Mouse (Mus musculus): Measurements from ENCODE around the gene Tmem178. TPM values are rescaled to one million over a fixed set of nuclear protein-coding genes. Genes with fewer than 3 reads are reported as not detected.
"Not testable (repeated sequence)": the region's sequence is repeated elsewhere in the genome, so short reads cannot be mapped to it uniquely, and the experiment has no call there.

Tmem178 gene
- polyA plus RNA-seq, 1 experiment from 2014 or later = 4.8 TPM

DNA sequence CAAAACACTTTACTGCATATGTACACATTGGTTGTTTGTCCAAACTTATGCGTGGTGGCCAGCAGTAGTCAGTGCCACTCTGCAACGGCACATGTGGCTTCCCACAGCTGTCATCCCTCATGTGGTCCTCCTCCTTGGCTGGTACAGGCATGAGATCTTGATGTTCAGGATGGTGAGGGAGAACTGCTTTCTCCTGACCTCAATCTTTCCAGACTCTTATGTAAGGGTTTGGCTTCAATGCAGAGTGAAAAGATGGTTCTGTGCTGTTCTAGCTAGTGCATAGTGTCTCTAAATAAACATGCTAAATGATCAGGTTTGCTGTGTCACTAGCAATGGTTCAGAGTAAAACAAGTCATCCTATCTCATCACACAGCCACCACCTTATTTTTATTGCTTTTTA is 17.3 kb upstream of the Tmem178 start:
- no peaks in the 10 kb centered on the region for H3K9me3 ChIP-seq
- 0 out of 2 replicates have a peak, but pooled peaks cover 3% of the 10 kb centered on the region for H3K27me3 ChIP-seq (ENCODE audit: poor library complexity, severe bottlenecking)
- no peak overlapping the region for H3K27ac ChIP-seq
- H3K4me3 ChIP-seq = no peak overlapping the region
- no peaks in the 10 kb centered on the region for H3K36me3 ChIP-seq (replicated peaks)
- H3K4me1 ChIP-seq = no peaks in the 10 kb centered on the region
- no peak for DNase-seq (ENCODE audit: extremely low spot score, low spot score)
- WGBS = 92% methylated on average over 2 of the region's 2 CpGs

DNA sequence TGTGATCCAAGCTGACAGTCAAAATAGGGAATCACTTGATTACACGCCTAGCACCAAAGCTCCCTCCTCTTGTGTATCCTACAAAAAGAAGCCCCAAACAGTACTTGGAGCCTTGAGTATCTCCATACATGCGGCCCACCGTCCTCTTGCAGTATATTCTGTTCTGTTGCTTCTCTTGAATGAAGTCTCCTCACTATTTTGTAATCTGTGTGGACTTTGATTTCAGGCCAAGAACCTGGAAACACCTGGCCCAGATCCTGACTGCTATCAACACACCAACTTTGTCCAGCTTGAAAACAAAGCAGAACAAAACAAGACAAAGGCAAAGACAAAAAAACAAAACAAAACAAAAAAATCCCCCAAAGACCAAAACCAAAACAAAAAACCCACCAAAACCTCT is 11.7 kb upstream of the Tmem178 start:
- Histone ChIP-seq H3K4me1 (no peaks in the 10 kb centered on the region), H3K27me3 (ENCODE audit: poor library complexity, severe bottlenecking) (no peaks in the 10 kb centered on the region), H3K9me3 (no peaks in the 10 kb centered on the region), H3K27ac (no peak overlapping the region), H3K36me3 (replicated peaks) (no peaks in the 10 kb centered on the region), H3K4me3 (no peak overlapping the region)
- WGBS = 94% methylated on average over 3 of the region's 3 CpGs
- no peak for DNase-seq (ENCODE audit: extremely low spot score, low spot score)

DNA sequence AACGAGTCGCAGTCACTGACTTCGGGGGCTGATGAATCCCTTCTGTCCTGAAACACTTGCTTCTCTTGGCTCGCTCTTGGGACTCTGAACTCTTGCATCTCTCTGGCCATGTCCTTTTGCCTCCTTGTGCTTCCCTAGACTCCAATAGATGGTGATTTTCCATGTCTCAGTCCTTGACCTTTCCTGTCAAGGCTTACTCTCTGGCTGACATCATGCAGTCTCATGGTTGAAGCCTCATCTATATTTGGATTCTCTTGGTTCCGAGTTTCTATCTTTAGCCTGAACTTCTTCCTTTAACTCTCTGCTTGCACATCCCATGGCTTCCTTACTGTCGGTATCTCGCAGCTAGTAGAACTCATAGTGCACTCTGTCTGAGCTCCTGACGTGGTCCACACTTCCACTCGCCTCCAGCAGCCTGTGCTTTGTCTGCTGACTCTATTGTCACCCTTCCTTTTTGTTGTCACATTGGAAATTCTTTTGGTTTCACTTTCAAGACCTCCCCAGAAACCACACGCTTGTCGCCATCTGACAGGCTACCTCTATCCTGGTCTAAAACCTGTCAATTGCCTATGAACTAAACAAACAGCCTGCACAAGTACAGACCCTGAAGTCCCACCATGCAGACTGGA is 10.9 kb upstream of the Tmem178 start:
- WGBS = 86% methylated on average over 11 of the region's 11 CpGs
- Histone ChIP-seq H3K4me1 (no peaks in the 10 kb centered on the region), H3K4me3 (no peak overlapping the region), H3K27ac (no peak overlapping the region), H3K36me3 (replicated peaks) (no peaks in the 10 kb centered on the region), H3K27me3 (ENCODE audit: poor library complexity, severe bottlenecking) (no peaks in the 10 kb centered on the region), H3K9me3 (no peaks in the 10 kb centered on the region)
- no peak for DNase-seq (ENCODE audit: extremely low spot score, low spot score)

DNA sequence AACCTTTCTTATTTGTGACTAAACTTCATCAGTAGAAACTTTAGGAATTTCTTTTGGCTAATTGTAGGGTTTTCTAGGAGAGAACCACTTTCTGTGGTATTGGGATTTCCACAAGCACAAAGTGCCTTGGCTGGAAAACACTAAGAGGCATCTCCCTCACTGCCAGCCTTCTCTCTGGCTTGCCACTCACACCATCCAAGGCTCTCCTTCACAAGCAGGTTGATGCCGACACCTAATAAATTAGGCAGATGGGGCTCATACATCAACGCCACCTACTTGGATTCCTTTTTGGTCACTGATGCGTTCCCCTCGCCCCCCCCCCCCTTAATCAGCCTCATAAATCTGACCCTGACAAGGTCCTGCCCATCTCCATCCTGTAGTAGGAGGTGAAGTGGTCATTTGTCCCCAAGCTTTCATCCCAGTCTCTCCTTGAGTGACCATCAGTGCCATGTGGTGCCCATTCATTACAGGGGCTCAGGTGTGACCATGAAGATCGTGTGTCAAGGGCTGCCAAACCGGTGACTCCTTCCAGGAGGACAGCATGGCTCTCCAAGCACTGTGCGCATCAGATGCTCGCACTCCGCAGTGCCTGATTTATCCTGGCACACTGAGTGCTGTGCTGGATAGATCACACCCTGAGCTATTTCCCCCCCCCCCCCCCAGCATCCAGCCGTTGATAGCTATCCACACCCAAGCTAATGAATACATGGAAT is 8.5 kb upstream of the Tmem178 start:
- Histone ChIP-seq H3K9me3 (no peaks in the 10 kb centered on the region), H3K4me1 (no peaks in the 10 kb centered on the region), H3K27me3 (ENCODE audit: poor library complexity, severe bottlenecking) (no peaks in the 10 kb centered on the region; the same call in 1 of the 2 replicates), H3K27ac (no peak overlapping the region), H3K36me3 (replicated peaks) (no peaks in the 10 kb centered on the region), H3K4me3 (no peak overlapping the region)
- DNase-seq (ENCODE audit: extremely low spot score, low spot score) = no peak
- WGBS = 86% methylated on average over 10 of the region's 10 CpGs

DNA sequence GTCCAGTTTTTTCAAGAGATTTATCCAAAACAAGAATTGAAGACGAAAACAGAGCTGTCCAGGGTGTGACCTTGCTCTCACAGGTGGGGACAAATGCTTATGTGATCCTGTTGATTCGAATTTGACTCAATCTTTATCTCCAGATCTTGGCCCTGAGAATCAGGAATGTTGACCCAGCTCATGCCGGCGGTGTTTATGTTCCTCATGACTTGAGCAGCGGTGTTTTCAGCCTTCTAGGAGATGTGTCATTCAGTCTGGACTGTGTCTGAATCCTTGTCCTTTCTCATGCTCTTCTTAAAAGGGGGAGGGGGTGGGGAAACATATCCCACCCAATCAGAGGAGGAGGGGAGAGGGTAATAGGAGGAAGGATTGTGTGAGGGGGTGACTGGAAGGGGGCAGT is 7.9 kb upstream of the Tmem178 start:
- H3K4me1 ChIP-seq = no peaks in the 10 kb centered on the region
- H3K9me3 ChIP-seq = no peaks in the 10 kb centered on the region
- no peaks in the 10 kb centered on the region for H3K36me3 ChIP-seq (replicated peaks)
- H3K27ac ChIP-seq = no peak overlapping the region
- WGBS = 87% methylated on average over 5 of the region's 5 CpGs
- no peak overlapping the region for H3K4me3 ChIP-seq
- peaks cover 1% of the 10 kb centered on the region for H3K27me3 ChIP-seq (ENCODE audit: poor library complexity, severe bottlenecking)
- no peak for DNase-seq (ENCODE audit: extremely low spot score, low spot score)

DNA sequence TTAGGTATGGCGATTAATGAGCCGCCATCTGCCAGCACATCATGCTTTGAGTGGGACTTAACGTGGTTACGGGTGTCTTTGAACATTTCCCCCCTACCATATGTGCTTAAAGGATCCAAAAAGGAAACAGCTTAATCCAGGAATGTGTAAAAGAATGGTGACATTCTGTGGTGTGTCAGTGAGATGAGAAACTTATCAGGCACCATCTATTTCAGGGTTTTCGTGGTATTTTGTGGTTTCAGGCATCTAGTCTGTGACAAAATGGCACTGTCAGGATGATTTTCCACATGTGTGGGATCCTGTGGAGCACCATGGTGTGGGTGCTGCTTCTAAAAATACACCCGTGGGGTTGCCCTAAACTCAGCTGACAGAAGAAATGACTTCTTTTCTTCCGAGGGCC is 4.6 kb upstream of the Tmem178 start:
- DNase-seq (ENCODE audit: extremely low spot score, low spot score) = no peak
- Histone ChIP-seq H3K4me3 (no peak overlapping the region), H3K27ac (no peak overlapping the region), H3K4me1 (peaks cover 12% of the 10 kb centered on the region), H3K27me3 (ENCODE audit: poor library complexity, severe bottlenecking) (peaks cover 35% of the 10 kb centered on the region), H3K9me3 (no peaks in the 10 kb centered on the region), H3K36me3 (replicated peaks) (no peaks in the 10 kb centered on the region)
- 93% methylated on average over 7 of the region's 7 CpGs for WGBS

DNA sequence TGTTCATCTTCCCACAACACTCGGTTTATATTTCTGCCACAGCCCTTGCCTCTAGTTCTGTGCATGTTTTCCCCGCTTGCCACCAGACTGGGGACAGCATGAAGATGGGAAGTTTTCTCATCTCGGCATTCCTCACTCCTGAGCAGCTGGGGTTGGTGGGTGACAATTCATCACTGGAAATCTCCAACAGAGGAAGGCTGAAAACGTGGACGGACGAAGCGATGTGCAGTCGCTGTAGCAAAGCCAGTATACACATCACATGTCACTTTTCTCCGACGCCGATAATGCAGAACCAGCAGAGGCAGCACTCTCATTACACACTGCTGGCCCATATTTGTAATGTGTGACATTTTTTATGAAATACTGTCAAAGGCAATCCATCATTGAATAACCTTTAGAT is 2.6 kb upstream of the Tmem178 start:
- peaks cover 51% of the 10 kb centered on the region for H3K27me3 ChIP-seq (ENCODE audit: poor library complexity, severe bottlenecking)
- no peak overlapping the region for H3K4me3 ChIP-seq
- no peaks in the 10 kb centered on the region for H3K9me3 ChIP-seq
- H3K4me1 ChIP-seq = peaks cover 18% of the 10 kb centered on the region
- H3K36me3 ChIP-seq (replicated peaks) = no peaks in the 10 kb centered on the region
- no peak overlapping the region for H3K27ac ChIP-seq
- WGBS = 82% methylated on average over 11 of the region's 11 CpGs
- no peak for DNase-seq (ENCODE audit: extremely low spot score, low spot score)

DNA sequence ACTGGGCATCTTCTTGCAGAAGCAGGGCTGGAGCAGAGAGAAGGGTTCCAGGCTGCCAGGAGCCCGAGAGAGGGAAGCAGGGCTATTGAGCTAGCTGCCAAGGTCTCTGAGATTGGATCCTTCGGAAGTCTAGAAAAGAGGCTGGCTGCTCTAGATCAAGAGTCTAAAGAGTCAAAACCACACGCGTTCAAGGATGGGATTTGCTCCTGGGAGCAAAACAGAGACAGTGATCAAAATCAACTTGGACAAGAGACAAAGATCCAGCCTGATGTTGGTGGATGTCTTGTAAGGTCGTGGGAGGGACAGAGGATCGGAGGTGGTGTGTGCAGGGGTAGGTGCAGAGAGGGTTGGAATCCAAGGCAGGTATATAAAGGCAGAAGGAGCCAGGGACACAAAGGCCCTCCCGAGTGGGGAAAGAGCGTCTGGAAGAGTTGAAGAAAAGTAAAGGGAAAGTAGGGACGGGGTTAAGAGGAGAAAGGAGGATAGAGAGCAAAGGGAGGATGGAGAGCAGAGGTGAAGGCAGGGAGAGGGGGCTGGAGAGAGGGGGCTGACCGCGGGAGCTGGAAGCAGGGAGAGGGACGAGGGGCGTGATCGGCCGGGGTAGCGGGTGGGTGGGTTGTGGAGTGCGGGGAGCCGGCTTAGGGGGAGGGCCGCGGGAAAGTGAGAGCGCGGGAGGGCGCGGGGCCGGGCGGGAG is 450 bp upstream of the Tmem178 start:
- Histone ChIP-seq H3K4me1 (peaks cover 18% of the 10 kb centered on the region), H3K27ac (peak overlapping the region; percentile 90), H3K27me3 (ENCODE audit: poor library complexity, severe bottlenecking) (peaks cover 69% of the 10 kb centered on the region), H3K4me3 (peak overlapping the region; percentile 84), H3K9me3 (no peaks in the 10 kb centered on the region), H3K36me3 (replicated peaks) (no peaks in the 10 kb centered on the region)
- WGBS = 9% methylated on average over 13 of the region's 26 CpGs
- peak; percentile 42 for DNase-seq (ENCODE audit: extremely low spot score, low spot score)

DNA sequence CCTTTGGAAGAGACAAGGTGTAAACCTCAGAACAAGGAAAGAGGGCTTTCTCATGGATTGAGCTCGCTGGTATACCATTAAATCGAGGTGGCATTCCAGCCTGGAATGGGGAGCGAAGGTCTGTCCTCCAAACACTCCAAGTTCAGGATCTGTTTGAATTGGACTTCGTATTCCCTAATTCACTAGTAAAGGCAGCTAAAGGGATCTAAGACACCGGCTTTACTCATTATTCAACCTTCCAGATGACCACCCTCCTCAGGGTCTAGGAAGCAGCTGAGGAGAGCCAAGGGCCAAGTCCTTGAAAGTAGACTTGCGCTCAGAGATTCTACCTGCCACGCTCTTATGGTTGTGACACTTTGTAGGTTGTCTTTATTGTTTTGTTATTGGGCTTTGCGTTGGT is 1.1 kb downstream of the Tmem178 start:
- peak overlapping the region; percentile 34; the same call in 1 of the 2 replicates for H3K4me3 ChIP-seq
- not testable (repeated sequence) for H3K36me3 ChIP-seq (replicated peaks); H3K9me3 ChIP-seq; DNase-seq (ENCODE audit: extremely low spot score, low spot score); H3K27ac ChIP-seq
- WGBS = 31% methylated on average over 8 of the region's 8 CpGs
- peaks cover 18% of the 10 kb centered on the region for H3K4me1 ChIP-seq
- peaks cover 69% of the 10 kb centered on the region for H3K27me3 ChIP-seq (ENCODE audit: poor library complexity, severe bottlenecking)

DNA sequence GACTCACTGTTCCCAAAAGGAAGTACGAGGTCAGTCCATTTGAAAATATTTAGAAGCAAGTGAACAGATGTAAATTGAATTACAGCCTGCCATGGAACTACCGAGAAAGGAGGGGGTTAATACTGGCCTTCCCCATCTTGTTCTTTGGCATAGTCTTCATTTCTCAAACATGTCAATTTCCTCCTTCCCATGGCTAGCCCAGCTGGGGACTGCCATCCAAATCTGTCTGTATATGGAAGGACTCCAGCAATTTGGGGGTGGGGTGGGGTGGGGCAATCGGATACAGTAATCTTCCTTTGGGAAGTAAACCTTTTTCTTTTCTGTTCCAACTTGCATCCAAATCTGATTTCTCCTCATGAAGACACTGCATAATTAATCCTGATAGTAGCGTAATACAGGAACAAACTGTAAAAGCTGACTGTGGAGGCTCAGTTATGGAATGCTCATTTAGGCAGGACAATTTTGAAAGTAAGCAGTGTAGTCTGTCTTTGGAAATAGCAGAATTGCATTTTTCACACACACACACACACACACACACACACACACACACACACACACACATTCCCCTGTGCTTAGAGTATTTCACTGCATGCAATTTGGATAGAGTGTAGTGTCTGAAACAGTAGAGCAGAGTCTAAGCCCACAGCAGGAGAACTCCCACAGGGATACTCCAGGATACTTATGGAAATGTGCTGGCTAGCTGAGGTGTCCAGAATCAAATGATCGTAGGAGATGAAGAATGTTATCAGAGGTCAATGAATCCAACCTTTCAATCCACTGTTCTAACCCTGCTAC is 1.9 kb downstream of the Tmem178 start:
- 77% methylated on average over 5 of the region's 5 CpGs for WGBS
- H3K27ac ChIP-seq = no peak overlapping the region
- H3K27me3 ChIP-seq (ENCODE audit: poor library complexity, severe bottlenecking) = peaks cover 69% of the 10 kb centered on the region
- no peak for DNase-seq (ENCODE audit: extremely low spot score, low spot score)
- H3K9me3 ChIP-seq = no peaks in the 10 kb centered on the region
- H3K36me3 ChIP-seq (replicated peaks) = no peaks in the 10 kb centered on the region
- H3K4me1 ChIP-seq = peaks cover 18% of the 10 kb centered on the region
- no peak overlapping the region; the same call in 1 of the 2 replicates for H3K4me3 ChIP-seq

DNA sequence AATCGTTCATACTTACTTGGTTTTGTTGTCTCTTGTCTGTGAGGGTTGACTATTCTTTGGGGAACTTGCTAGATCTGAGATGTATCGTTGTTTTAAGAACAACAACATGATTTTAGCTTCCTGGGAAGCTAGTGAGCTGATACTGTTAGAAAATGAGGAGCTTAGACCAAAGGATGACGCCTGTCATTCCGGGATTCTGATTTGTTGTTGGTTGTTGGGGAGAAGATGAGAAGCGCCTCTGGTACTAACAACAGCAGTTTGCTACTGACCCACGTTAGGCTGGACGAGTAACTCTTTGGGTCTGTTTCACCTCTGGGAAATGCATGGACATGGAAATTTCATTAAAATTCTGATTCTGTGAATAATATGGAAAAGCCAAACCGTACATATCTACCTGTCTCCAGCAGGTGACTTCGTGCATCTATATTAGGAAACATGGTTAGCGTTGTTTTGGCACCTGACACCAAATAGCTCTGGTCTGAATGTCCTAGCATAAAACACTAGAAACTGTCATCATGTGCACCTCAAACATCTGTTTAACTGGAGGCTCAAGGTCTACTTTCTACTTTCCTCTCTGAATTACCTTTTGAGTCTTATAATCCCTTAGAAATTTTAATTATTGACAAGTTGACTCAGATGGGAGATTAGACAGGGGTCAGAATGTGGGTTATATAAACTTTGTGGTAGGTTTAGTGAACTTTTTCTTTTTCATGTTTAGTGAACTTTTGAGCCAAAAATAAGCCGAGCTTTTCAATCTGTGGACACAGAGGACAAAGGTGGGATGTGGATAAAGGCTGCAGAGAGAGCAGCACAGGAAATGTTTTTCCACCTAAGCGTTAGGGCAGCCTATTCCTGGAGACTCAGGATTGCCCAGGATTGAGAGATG is 2.9 kb downstream of the Tmem178 start:
- WGBS = 84% methylated on average over 12 of the region's 12 CpGs
- peaks cover 20% of the 10 kb centered on the region for H3K4me1 ChIP-seq

DNA sequence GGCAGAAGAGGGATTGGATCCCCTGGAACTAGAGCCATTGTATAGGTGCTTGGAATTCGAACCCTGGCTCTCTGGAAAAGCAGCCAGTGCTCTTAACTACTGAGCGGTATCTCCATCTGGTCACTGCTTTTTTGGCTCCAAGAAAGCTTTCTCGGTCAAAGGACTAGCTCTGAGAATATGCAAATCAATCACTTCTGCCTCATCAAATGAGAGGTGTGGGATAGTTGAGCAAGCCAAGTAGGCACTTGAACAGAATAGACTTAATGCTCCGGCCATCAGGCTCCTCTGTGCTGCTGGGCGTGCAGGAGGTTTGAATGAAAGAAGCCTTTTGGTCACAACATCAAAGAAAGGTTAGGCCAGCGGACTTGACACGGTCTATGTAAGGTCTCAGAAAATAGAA is 5.0 kb downstream of the Tmem178 start:
- 82% methylated on average over 7 of the region's 7 CpGs for WGBS
- no peak overlapping the region for H3K4me3 ChIP-seq
- no peak overlapping the region for H3K27ac ChIP-seq
- no peaks in the 10 kb centered on the region for H3K36me3 ChIP-seq (replicated peaks)
- DNase-seq (ENCODE audit: extremely low spot score, low spot score) = no peak
- H3K4me1 ChIP-seq = peaks cover 14% of the 10 kb centered on the region
- H3K27me3 ChIP-seq (ENCODE audit: poor library complexity, severe bottlenecking) = peaks cover 39% of the 10 kb centered on the region
- H3K9me3 ChIP-seq = no peaks in the 10 kb centered on the region

More for the DNA sequence above, 2.9 kb downstream of the Tmem178 start:
- DNase-seq (ENCODE audit: extremely low spot score, low spot score) = no peak
- no peak overlapping the region for H3K4me3 ChIP-seq
- H3K36me3 ChIP-seq (replicated peaks) = no peaks in the 10 kb centered on the region
- H3K9me3 ChIP-seq = no peaks in the 10 kb centered on the region
- H3K27me3 ChIP-seq (ENCODE audit: poor library complexity, severe bottlenecking) = peaks cover 60% of the 10 kb centered on the region
- no peak overlapping the region for H3K27ac ChIP-seq

All from forebrain, embryonic 10.5 days (tissue).